Mouse (Mus musculus) kidney, embryonic 15.5 days (tissue): ENCODE measurements around the gene Gm49673. TPM values are rescaled to one million over a fixed set of nuclear protein-coding genes. Genes with fewer than 3 reads are reported as not detected.
"Not testable (repeated sequence)": the region's sequence is repeated elsewhere in the genome, so short reads cannot be mapped to it uniquely, and the experiment has no call there.

Experiments used
- ATAC-seq: fragments of 200-750 bp; cut with Nextera tagmentation; replicated peaks from 2 replicates; pipeline ENCODE4 v1.8.0; 2017; ENCODE audit warnings: moderate TSS enrichment; ENCODE audit not compliant: low FRiP score
- H3K27ac ChIP-seq: fragments of 300-500 bp; sonication (generic); 2 replicates; pipeline ENCODE4 v1.5.1; 2015; ENCODE audit warnings: mild to moderate bottlenecking, inconsistent platforms
- H3K27me3 ChIP-seq: fragments of 300-500 bp; sonication (generic); 2 replicates; pipeline ENCODE4 v1.6.1; 2015; ENCODE audit warnings: inconsistent platforms
- H3K36me3 ChIP-seq: fragments of 300-500 bp; sonication (generic); 2 replicates; pipeline ENCODE4 v1.6.1; 2015; ENCODE audit warnings: inconsistent platforms
- H3K4me1 ChIP-seq: fragments of 300-500 bp; sonication (generic); 2 replicates; pipeline ENCODE4 v1.6.1; 2015; ENCODE audit warnings: inconsistent platforms
- H3K4me2 ChIP-seq: fragments of 300-500 bp; sonication (generic); 2 replicates; pipeline ENCODE4 v1.6.1; 2015; ENCODE audit warnings: moderate library complexity, mild to moderate bottlenecking, inconsistent platforms
- H3K4me3 ChIP-seq: fragments of 300-500 bp; sonication (generic); replicated peaks from 2 replicates; pipeline ENCODE4 v1.5.1; 2015; ENCODE audit warnings: mild to moderate bottlenecking, inconsistent platforms
- H3K9ac ChIP-seq: fragments of 300-500 bp; sonication (generic); 2 replicates; pipeline ENCODE4 v1.6.1; 2015; ENCODE audit warnings: mild to moderate bottlenecking, inconsistent platforms
- H3K9me3 ChIP-seq: fragments of 300-500 bp; sonication (generic); replicated peaks from 2 replicates; pipeline ENCODE4 v1.6.1; 2016; ENCODE audit warnings: inconsistent platforms
- WGBS: fragments of 180-500 bp; shearing (Covaris S2); methylation state at CpG from one replicate; pipeline ENCODE4 v1.1.7; 2015; ENCODE audit warnings: mixed read lengths; 5-methylcytosine and 5-hydroxymethylcytosine counted together
- polyA plus RNA-seq: library from polyadenylated mRNA; unstranded; fragments of >200 nt; fragmentation: Nextera tagmentation; extraction: Ambion mirVana; gene quantifications from 2 replicates; pipeline ENCODE4 v1.2.1, GENCODE M21; 2015

The Gm49673 gene
- polyA plus RNA-seq, 1 experiment from 2014 or later: 0.26 TPM

GRCm38 (mm10) chr17:8056637-8057138 lies 90.9 kb downstream of the Gm49673 start:
- H3K36me3 ChIP-seq, H3K4me1 ChIP-seq, H3K4me2 ChIP-seq, H3K9me3 ChIP-seq, H3K27ac ChIP-seq, H3K9ac ChIP-seq, H3K27me3 ChIP-seq, ATAC-seq, H3K4me3 ChIP-seq: not testable (repeated sequence)
- 63% methylated on average over 2 of the region's 3 CpGs for WGBS

DNA sequence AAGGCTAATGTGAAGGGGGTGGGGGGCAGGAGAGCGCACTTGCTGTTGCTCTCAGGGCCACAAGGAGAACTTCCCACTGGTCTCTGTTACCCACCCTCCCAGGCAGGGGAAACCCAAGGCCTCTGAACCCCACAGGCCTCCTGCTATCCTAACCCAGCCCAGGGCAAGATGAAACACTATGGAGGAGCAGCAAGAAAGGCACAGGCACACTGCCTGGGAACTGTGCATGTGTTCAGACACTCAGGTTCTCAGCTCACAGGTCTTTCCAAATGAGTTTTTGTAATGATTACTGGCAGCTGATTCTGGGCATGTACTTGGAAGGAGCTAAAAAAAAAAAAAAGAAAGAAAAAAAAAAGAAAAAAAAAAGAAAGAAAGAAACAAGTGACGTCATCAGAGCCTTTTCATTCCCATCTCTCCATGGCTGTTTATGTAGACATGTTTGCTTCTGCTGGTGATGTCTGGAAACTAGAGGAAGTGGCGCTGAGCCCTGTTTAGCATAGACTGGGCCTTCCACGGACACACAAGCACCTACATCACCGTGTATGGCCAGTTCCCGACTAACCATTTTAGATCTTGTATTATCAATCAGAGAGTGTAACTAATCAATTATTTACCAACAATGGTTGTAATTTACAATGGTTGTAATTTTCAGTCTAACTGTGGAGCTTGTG lies 91.5 kb downstream of the Gm49673 start:
- H3K9me3 ChIP-seq, H3K36me3 ChIP-seq, H3K27me3 ChIP-seq, H3K9ac ChIP-seq, H3K4me3 ChIP-seq, H3K27ac ChIP-seq, H3K4me1 ChIP-seq, ATAC-seq, H3K4me2 ChIP-seq: not testable (repeated sequence)
- 91% methylated on average over 5 of the region's 6 CpGs for WGBS

GRCm38 (mm10) chr17:8051247-8051646 lies 96.3 kb downstream of the Gm49673 start:
- WGBS: 36% methylated on average over 3 of the region's 3 CpGs
- H3K9me3 ChIP-seq, H3K27me3 ChIP-seq, H3K4me2 ChIP-seq, H3K9ac ChIP-seq, H3K4me3 ChIP-seq, H3K27ac ChIP-seq, H3K36me3 ChIP-seq, H3K4me1 ChIP-seq, ATAC-seq: not testable (repeated sequence)

- H3K27me3 ChIP-seq, ATAC-seq: not testable (repeated sequence)
Observed at GRCm38 (mm10) chr17:8050218-8050617, 97.4 kb downstream of the Gm49673 start.

GRCm38 (mm10) chr17:8046178-8046577 lies 101.4 kb downstream of the Gm49673 start:
- not testable (repeated sequence) for H3K36me3 ChIP-seq, H3K9ac ChIP-seq, H3K27ac ChIP-seq, H3K4me2 ChIP-seq, ATAC-seq, H3K27me3 ChIP-seq, H3K4me3 ChIP-seq, H3K9me3 ChIP-seq, H3K4me1 ChIP-seq
- 0% methylated on average over 2 of the region's 5 CpGs for WGBS

More at GRCm38 (mm10) chr17:8050218-8050617, 97.4 kb downstream of the Gm49673 start:
- H3K9me3 ChIP-seq, H3K4me3 ChIP-seq, H3K9ac ChIP-seq, H3K4me2 ChIP-seq, H3K27ac ChIP-seq, H3K4me1 ChIP-seq, H3K36me3 ChIP-seq: not testable (repeated sequence)
- 84% methylated on average over 5 of the region's 6 CpGs for WGBS

GRCm38 (mm10) chr17:8041197-8041596 lies 106.4 kb downstream of the Gm49673 start:
- ATAC-seq, H3K27ac ChIP-seq, H3K4me2 ChIP-seq, H3K4me3 ChIP-seq, H3K9me3 ChIP-seq, H3K4me1 ChIP-seq, H3K36me3 ChIP-seq, H3K27me3 ChIP-seq, H3K9ac ChIP-seq: not testable (repeated sequence)
- WGBS: no CpG with 5 or more reads among the region's 5 CpGs

DNA sequence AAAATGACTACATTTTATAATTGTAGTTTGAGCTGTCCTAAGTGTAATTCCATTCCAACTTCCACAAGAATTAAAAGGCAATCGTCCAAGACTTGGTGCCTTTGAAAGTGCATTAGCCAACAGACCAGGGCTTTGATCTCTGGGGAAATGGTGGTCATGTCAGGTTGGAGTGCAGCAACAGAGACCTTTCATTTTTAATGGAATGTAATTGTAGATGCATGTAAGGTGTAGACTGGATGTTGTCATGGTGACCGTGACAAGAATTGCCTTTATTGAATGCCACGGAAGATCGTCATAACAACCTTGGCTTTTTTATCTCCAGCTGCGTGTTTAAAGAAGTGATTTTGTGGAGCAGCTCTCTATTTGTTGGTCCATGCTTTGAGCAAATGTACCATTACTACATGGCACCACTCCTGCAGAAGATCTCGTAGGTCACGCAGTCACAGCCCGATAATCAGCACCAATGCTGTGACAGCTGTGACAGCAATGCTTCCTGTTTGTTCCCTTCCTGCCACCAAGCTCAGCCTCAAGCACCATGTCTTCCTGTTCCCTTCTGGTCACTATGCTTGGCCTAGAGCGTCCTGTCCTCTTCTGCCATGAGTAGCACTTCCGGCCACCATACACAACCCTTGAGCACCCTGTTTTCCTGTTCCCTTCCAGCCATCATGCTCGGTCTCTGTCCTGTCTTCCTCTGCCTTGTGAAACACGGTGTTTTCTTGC lies 107.5 kb downstream of the Gm49673 start:
- H3K4me3 ChIP-seq, ATAC-seq, H3K9me3 ChIP-seq, H3K4me1 ChIP-seq, H3K9ac ChIP-seq, H3K27ac ChIP-seq, H3K4me2 ChIP-seq, H3K27me3 ChIP-seq, H3K36me3 ChIP-seq: not testable (repeated sequence)
- WGBS: no CpG with 5 or more reads among the region's 12 CpGs

DNA sequence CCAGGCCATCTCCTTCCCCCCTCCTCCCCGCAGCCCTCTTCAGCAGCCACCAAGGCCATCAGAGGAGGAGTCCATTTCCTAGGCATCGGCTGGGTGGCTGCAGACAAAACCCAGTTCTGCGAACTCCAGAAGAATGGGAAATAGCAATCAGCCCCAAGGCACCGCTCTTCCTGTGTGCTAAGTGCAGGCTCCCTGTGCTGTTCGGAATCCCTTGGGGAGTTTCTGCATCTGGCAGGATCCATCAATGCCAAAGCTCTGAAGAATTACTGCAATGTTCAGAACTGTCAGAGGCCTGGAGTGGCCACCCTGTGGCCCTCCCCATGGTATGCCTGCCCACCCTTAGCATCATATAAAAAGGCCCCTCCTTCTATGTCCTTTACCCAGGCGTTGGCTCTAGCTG lies 110.6 kb downstream of the Gm49673 start:
- WGBS: 76% methylated on average over 3 of the region's 6 CpGs
- not testable (repeated sequence) for H3K27me3 ChIP-seq, H3K27ac ChIP-seq, H3K36me3 ChIP-seq, ATAC-seq, H3K9ac ChIP-seq, H3K4me3 ChIP-seq, H3K4me2 ChIP-seq, H3K4me1 ChIP-seq, H3K9me3 ChIP-seq

Other genes with a start within 250 kb of the Gm49673 start
- 0.51 and 0.84 TPM in 2 replicates for gene Tagap, start 221.8 kb downstream of the Gm49673 start, polyA plus RNA-seq
- gene Rsph3a, start 202.2 kb downstream of the Gm49673 start, polyA plus RNA-seq: 52.0 and 61.3 TPM in 2 replicates
- 43.8 and 45.0 TPM in 2 replicates for gene Rnaset2a, start 309 bp upstream of the Gm49673 start, polyA plus RNA-seq
- gene Fgfr1op, start 17.7 kb upstream of the Gm49673 start, polyA plus RNA-seq: 38.7 and 42.0 TPM in 2 replicates
- not detected in 2 replicates for gene Ccr6, start 88.3 kb upstream of the Gm49673 start, polyA plus RNA-seq
- 165 and 179 TPM in 2 replicates for gene Mpc1, start 135.1 kb upstream of the Gm49673 start, polyA plus RNA-seq
- gene Sft2d1, start 163.3 kb upstream of the Gm49673 start, polyA plus RNA-seq: 77.8 and 81.4 TPM in 2 replicates
- 0.30 and 0.42 TPM in 2 replicates for gene Prr18, start 189.7 kb upstream of the Gm49673 start, polyA plus RNA-seq
- gene T2, start 208.2 kb upstream of the Gm49673 start, polyA plus RNA-seq: 0.26 and 0.66 TPM in 2 replicates